Mouse (Mus musculus): ENCODE measurements around the gene Acot2.
"Not testable (repeated sequence)": the region's sequence is repeated elsewhere in the genome, so short reads cannot be mapped to it uniquely, and the experiment has no call there.

GRCm38 (mm10) chr12:84028328-84028727 lies 40.7 kb downstream of the Acot2 start:
- not testable (repeated sequence) for TF ChIP-seq POLR2A, CTCF (IDR thresholded peaks at IDR 0.05; ENCODE audit: extremely low read depth, insufficient read depth, low read length)

Measured in cortical plate, adult 2 months (tissue).